Mouse (Mus musculus): ENCODE results near the gene Slc39a1. TPM values are rescaled to one million over a fixed set of nuclear protein-coding genes. Genes with fewer than 3 reads are reported as not detected.

The Slc39a1 gene
- polyA plus RNA-seq, 1 experiment from 2014 or later = 47.0 TPM

- under 1% methylated on average over 31 of the region's 68 CpGs for WGBS
- DNase-seq (ENCODE audit: low spot score) (peak; percentile 78), ATAC-seq (peak; percentile 41)
- Histone ChIP-seq H3K4me1 (ENCODE audit: control insufficient read depth, insufficient read depth, low read length) (peaks cover 12% of the 10 kb centered on the region), H3K9ac (ENCODE audit: low read length) (peak overlapping the region; percentile 95), H3K4me2 (ENCODE audit: low read length) (peak overlapping the region; percentile 82), H3K27ac (ENCODE audit: low read depth, low read length) (peak overlapping the region; percentile 97), H3K36me3 (ENCODE audit: control insufficient read depth, insufficient read depth, low read length) (no peaks in the 10 kb centered on the region), H3K4me3 (ENCODE audit: low read depth, low read length) (peak overlapping the region; percentile 92), H3K9me3 (replicated peaks; ENCODE audit: control insufficient read depth, low read length) (no peaks in the 10 kb centered on the region), H3K27me3 (replicated peaks; ENCODE audit: control insufficient read depth, insufficient read depth, low read length) (no peaks in the 10 kb centered on the region)
Observed at GRCm38 (mm10) chr3:90293352-90294063, 45.5 kb downstream of the Slc39a1 start.

- peak overlapping the region; percentile 97; the same call in 1 of the 2 replicates for H3K27ac ChIP-seq (ENCODE audit: low read depth, low read length)
- no peaks in the 10 kb centered on the region for H3K9me3 ChIP-seq (replicated peaks; ENCODE audit: control insufficient read depth, low read length)
- DNase-seq (ENCODE audit: low spot score) (peak; percentile 17), ATAC-seq (no peak)
- H3K4me2 ChIP-seq (ENCODE audit: low read length) = peak overlapping the region; percentile 82
- no peaks in the 10 kb centered on the region for H3K36me3 ChIP-seq (ENCODE audit: control insufficient read depth, insufficient read depth, low read length)
- H3K27me3 ChIP-seq (replicated peaks; ENCODE audit: control insufficient read depth, insufficient read depth, low read length) = no peaks in the 10 kb centered on the region
- H3K4me3 ChIP-seq (ENCODE audit: low read depth, low read length) = peak overlapping the region; percentile 92
- WGBS = 3% methylated on average over 11 of the region's 11 CpGs
- peak overlapping the region; percentile 95 for H3K9ac ChIP-seq (ENCODE audit: low read length)
- H3K4me1 ChIP-seq (ENCODE audit: control insufficient read depth, insufficient read depth, low read length) = peaks cover 12% of the 10 kb centered on the region
Observed at GRCm38 (mm10) chr3:90294064-90294440, 46.1 kb downstream of the Slc39a1 start.

- peaks cover 12% of the 10 kb centered on the region for H3K4me1 ChIP-seq (ENCODE audit: control insufficient read depth, insufficient read depth, low read length)
- no peaks in the 10 kb centered on the region for H3K36me3 ChIP-seq (ENCODE audit: control insufficient read depth, insufficient read depth, low read length)
- H3K9ac ChIP-seq (ENCODE audit: low read length) = peak overlapping the region; percentile 95
- peak overlapping the region; percentile 82 for H3K4me2 ChIP-seq (ENCODE audit: low read length)
- DNase-seq (ENCODE audit: low spot score) (no peak), ATAC-seq (no peak)
- H3K27ac ChIP-seq (ENCODE audit: low read depth, low read length) = no peak overlapping the region
- peak overlapping the region; percentile 92 for H3K4me3 ChIP-seq (ENCODE audit: low read depth, low read length)
- no peaks in the 10 kb centered on the region for H3K27me3 ChIP-seq (replicated peaks; ENCODE audit: control insufficient read depth, insufficient read depth, low read length)
- 74% methylated on average over 2 of the region's 2 CpGs for WGBS
- H3K9me3 ChIP-seq (replicated peaks; ENCODE audit: control insufficient read depth, low read length) = no peaks in the 10 kb centered on the region
Observed at GRCm38 (mm10) chr3:90294651-90295050, 46.7 kb downstream of the Slc39a1 start.

Small RNA genes within 50 kb of the gene (microRNA-seq; reads per million reads assigned to microRNA genes)
- not detected for gene Mir7012

Other genes with a start within 250 kb of the Slc39a1 start
- 145 and 155 TPM in 2 replicates for gene Hax1, start 249.4 kb upstream of the Slc39a1 start, polyA plus RNA-seq (2014; fragmentation: Nextera tagmentation; extraction: Ambion mirVana)
- 246 and 248 TPM in 2 replicates for gene 4933434E20Rik, start 196.5 kb upstream of the Slc39a1 start, polyA plus RNA-seq (2014; fragmentation: Nextera tagmentation; extraction: Ambion mirVana)
- 132 and 139 TPM in 2 replicates for gene Ubap2l, start 195.5 kb upstream of the Slc39a1 start, polyA plus RNA-seq (2014; fragmentation: Nextera tagmentation; extraction: Ambion mirVana)
- 385 and 432 TPM in 2 replicates for gene Tpm3, start 175.5 kb upstream of the Slc39a1 start, polyA plus RNA-seq (2014; fragmentation: Nextera tagmentation; extraction: Ambion mirVana)
- gene Nup210l, start 144.0 kb upstream of the Slc39a1 start, polyA plus RNA-seq (2014; fragmentation: Nextera tagmentation; extraction: Ambion mirVana) = 0.28 and 0.30 TPM in 2 replicates
- 1,051 and 1,622 TPM in 2 replicates for gene Rps27, start 34.5 kb upstream of the Slc39a1 start, polyA plus RNA-seq (2014; fragmentation: Nextera tagmentation; extraction: Ambion mirVana)
- 11.3 and 11.9 TPM in 2 replicates for gene Rab13, start 34.5 kb upstream of the Slc39a1 start, polyA plus RNA-seq (2014; fragmentation: Nextera tagmentation; extraction: Ambion mirVana)
- gene Jtb, start 16.6 kb upstream of the Slc39a1 start, polyA plus RNA-seq (2014; fragmentation: Nextera tagmentation; extraction: Ambion mirVana) = 118 and 124 TPM in 2 replicates
- gene Creb3l4, start 4.7 kb upstream of the Slc39a1 start, polyA plus RNA-seq (2014; fragmentation: Nextera tagmentation; extraction: Ambion mirVana) = 4.1 and 4.2 TPM in 2 replicates
- gene Crtc2, start 6.0 kb downstream of the Slc39a1 start, polyA plus RNA-seq (2014; fragmentation: Nextera tagmentation; extraction: Ambion mirVana) = 10.7 and 14.1 TPM in 2 replicates
- 3.4 and 3.7 TPM in 2 replicates for gene Dennd4b, start 17.0 kb downstream of the Slc39a1 start, polyA plus RNA-seq (2014; fragmentation: Nextera tagmentation; extraction: Ambion mirVana)
- gene Gatad2b, start 45.0 kb downstream of the Slc39a1 start, polyA plus RNA-seq (2014; fragmentation: Nextera tagmentation; extraction: Ambion mirVana) = 14.4 and 15.7 TPM in 2 replicates
- 11.9 and 13.4 TPM in 2 replicates for gene Slc27a3, start 141.8 kb downstream of the Slc39a1 start, polyA plus RNA-seq (2014; fragmentation: Nextera tagmentation; extraction: Ambion mirVana)
- 20.7 and 25.3 TPM in 2 replicates for gene Ints3, start 185.4 kb downstream of the Slc39a1 start, polyA plus RNA-seq (2014; fragmentation: Nextera tagmentation; extraction: Ambion mirVana)
- 2.5 and 3.4 TPM in 2 replicates for gene Npr1, start 217.7 kb downstream of the Slc39a1 start, polyA plus RNA-seq (2014; fragmentation: Nextera tagmentation; extraction: Ambion mirVana)
- 266 and 312 TPM in 2 replicates for gene Ilf2, start 228.0 kb downstream of the Slc39a1 start, polyA plus RNA-seq (2014; fragmentation: Nextera tagmentation; extraction: Ambion mirVana)
- 76.7 and 77.3 TPM in 2 replicates for gene Snapin, start 242.9 kb downstream of the Slc39a1 start, polyA plus RNA-seq (2014; fragmentation: Nextera tagmentation; extraction: Ambion mirVana)